Mouse (Mus musculus): ENCODE results near the gene Rom1.

- no peak for TF ChIP-seq CTCF (IDR thresholded peaks at IDR 0.05)
- no peak for TF ChIP-seq EP300 (IDR thresholded peaks at IDR 0.05)
Measured at GRCm38 (mm10) chr19:8944062-8944461, 14.9 kb upstream of the Rom1 start.
